Mouse (Mus musculus) T-helper 1 cell (primary cell): ENCODE results near the gene Gnb1l.

Experiments used
- in situ Hi-C: fragments of 300-600 bp; cut with MboI, MseI; formaldehyde crosslinking; loops from one replicate; pipeline ENCODE4 v1.15.1; 2025; ENCODE audit warnings: high pct_unique_total_duplicates

The Gnb1l gene

GRCm38 (mm10) chr16:18498558-18498990, at the start of gene Gnb1l, which contains the start of gene Rtl10:
Gnb1l (plus strand) TSS chr16:18498713.
Rtl10 (plus strand) TSS chr16:18498901.
- in situ Hi-C loops = no loop called here

GRCm38 (mm10) chr16:18449005-18449404, 49.5 kb upstream of the Gnb1l start:
- in situ Hi-C loops = no loop called here

- in situ Hi-C loops = no loop called here
Observed at GRCm38 (mm10) chr16:18451486-18452181, 46.9 kb upstream of the Gnb1l start.

GRCm38 (mm10) chr16:18452361-18452862, 46.1 kb upstream of the Gnb1l start:
- in situ Hi-C loops = no loop called here

GRCm38 (mm10) chr16:18453846-18454245, 44.7 kb upstream of the Gnb1l start:
- in situ Hi-C loops = no loop called here

- in situ Hi-C loops = no loop called here
Observed at GRCm38 (mm10) chr16:18455407-18455806, 43.1 kb upstream of the Gnb1l start.

GRCm38 (mm10) chr16:18458661-18459060, 39.9 kb upstream of the Gnb1l start:
- in situ Hi-C loops = no loop called here

GRCm38 (mm10) chr16:18459335-18459954, 39.1 kb upstream of the Gnb1l start:
- in situ Hi-C loops = no loop called here

- in situ Hi-C loops = no loop called here
Observed at GRCm38 (mm10) chr16:18459955-18460370, 38.5 kb upstream of the Gnb1l start.

GRCm38 (mm10) chr16:18460826-18461225, 37.7 kb upstream of the Gnb1l start:
- in situ Hi-C loops = no loop called here

GRCm38 (mm10) chr16:18462031-18462430, 36.5 kb upstream of the Gnb1l start:
- in situ Hi-C loops = no loop called here

GRCm38 (mm10) chr16:18462598-18462997, 35.9 kb upstream of the Gnb1l start:
- in situ Hi-C loops = no loop called here

GRCm38 (mm10) chr16:18464271-18464670, 34.2 kb upstream of the Gnb1l start:
- in situ Hi-C loops = no loop called here

- in situ Hi-C loops = no loop called here
Observed at GRCm38 (mm10) chr16:18470829-18471228, 27.7 kb upstream of the Gnb1l start.

- in situ Hi-C loops = no loop called here
Observed at GRCm38 (mm10) chr16:18471381-18471955, 27.0 kb upstream of the Gnb1l start.

GRCm38 (mm10) chr16:18471976-18472375, 26.5 kb upstream of the Gnb1l start:
- in situ Hi-C loops = no loop called here

- in situ Hi-C loops = no loop called here
Observed at GRCm38 (mm10) chr16:18472416-18472815, 26.1 kb upstream of the Gnb1l start.

GRCm38 (mm10) chr16:18472976-18473375, 25.5 kb upstream of the Gnb1l start:
- in situ Hi-C loops = no loop called here

- in situ Hi-C loops = no loop called here
Observed at GRCm38 (mm10) chr16:18474021-18474420, 24.5 kb upstream of the Gnb1l start.

- in situ Hi-C loops = no loop called here
Observed at GRCm38 (mm10) chr16:18477996-18478395, 20.5 kb upstream of the Gnb1l start.

GRCm38 (mm10) chr16:18479667-18480066, 18.8 kb upstream of the Gnb1l start:
- in situ Hi-C loops = no loop called here

GRCm38 (mm10) chr16:18480933-18481485, 17.5 kb upstream of the Gnb1l start:
- in situ Hi-C loops = no loop called here
